23 mouse cellular contexts compared by ENCODE assay signal in the genomic region with DNA sequence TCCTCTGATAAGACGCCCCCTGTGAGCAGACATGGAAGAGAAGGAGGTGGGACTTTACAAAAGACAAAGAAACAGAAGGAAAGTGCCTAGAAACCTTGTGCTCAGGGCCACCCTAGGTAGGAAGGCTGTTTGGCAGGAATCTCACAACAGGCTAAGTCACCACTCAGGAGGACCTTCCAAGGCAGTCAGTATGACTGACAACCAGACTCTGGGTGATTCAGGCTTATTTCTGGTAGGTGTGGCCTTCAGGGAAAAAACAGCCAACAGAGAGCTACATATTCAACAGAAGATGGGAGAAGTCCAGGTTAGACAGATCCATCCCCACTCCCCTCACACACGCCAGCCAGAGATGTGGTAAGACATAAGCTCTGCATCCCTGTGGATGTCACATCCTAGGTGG.
"Had no signal": no experiment of that assay in that cellular context is flagged by ENCODE, and none has a peak within 500 bp of the region (broad histone marks: within the 10 kb centered on the region; RNA-seq: fewer than 3 reads in every experiment).

No protein-coding gene starts in this region.

- H3K9ac ChIP-seq: heart, embryonic 12.5 days; hindbrain, embryonic 12.5 days; hindbrain, embryonic 14.5 days; intestine, embryonic 15.5 days; liver, embryonic 13.5 days had no signal

- H3K27ac ChIP-seq: heart, adult 2 months; hindbrain, embryonic 10.5 days; hindbrain, embryonic 12.5 days; hindbrain, embryonic 14.5 days; intestine, embryonic 15.5 days; layer of hippocampus, adult 2 months; left cerebral cortex, adult 2 months; liver, embryonic 13.5 days had no signal

- H3K27me3 ChIP-seq: hindbrain, embryonic 12.5 days; intestine, embryonic 15.5 days; liver, embryonic 13.5 days had no signal

- H3K4me1 ChIP-seq: hindbrain, embryonic 12.5 days; intestine, embryonic 15.5 days had no signal

- H3K4me3 ChIP-seq: heart, adult 2 months; heart, embryonic 12.5 days; hindbrain, embryonic 10.5 days; hindbrain, embryonic 12.5 days; intestine, embryonic 15.5 days; layer of hippocampus, adult 2 months; left cerebral cortex, adult 2 months; liver, embryonic 13.5 days had no signal

- H3K4me2 ChIP-seq: heart, embryonic 12.5 days; hindbrain, embryonic 12.5 days; hindbrain, embryonic 14.5 days; intestine, embryonic 15.5 days; liver, embryonic 11.5 days; liver, embryonic 13.5 days had no signal

- H3K9me3 ChIP-seq: heart, embryonic 12.5 days; hindbrain, embryonic 10.5 days; hindbrain, embryonic 12.5 days; intestine, embryonic 15.5 days; liver, embryonic 13.5 days had no signal

- DNase-seq: gastrocnemius, postnatal 14 days; gastrocnemius, postnatal 36 days; heart, adult 2 months; heart, postnatal 10 days; heart, postnatal 4 days; kidney, adult 18-20 months; kidney, adult 8-10 months; kidney, postnatal 10 days; kidney, postnatal 25 days; kidney, postnatal 4 days; liver; liver, embryonic 13.5 days had no signal

- ATAC-seq: hindbrain, embryonic 16.5 days; inflammation-experienced regulatory T-cells, adult 6 months; intestine, embryonic 15.5 days; intestine, postnatal 0 days had no signal

- H3K36me3 ChIP-seq: heart, embryonic 12.5 days; hindbrain, embryonic 12.5 days; intestine, embryonic 15.5 days had no signal
